Mouse (Mus musculus): ENCODE data around the gene Gal3st4. TPM values are rescaled to one million over a fixed set of nuclear protein-coding genes. Genes with fewer than 3 reads are reported as not detected.
A peak's percentile ranks its signal among the peaks of the same experiment; 100 is the strongest.

Gal3st4 gene
- polyA plus RNA-seq, 1 experiment from 2014 or later = 0.60 TPM

GRCm38 (mm10) chr5:138265712-138266111, 6.9 kb downstream of the Gal3st4 start:
- Histone ChIP-seq H3K36me3 (ENCODE audit: control insufficient read depth, insufficient read depth, low read length) (peaks cover 9% of the 10 kb centered on the region), H3K27me3 (replicated peaks; ENCODE audit: control insufficient read depth, insufficient read depth, low read length) (peaks cover 6% of the 10 kb centered on the region), H3K4me3 (ENCODE audit: low read depth, low read length) (no peak overlapping the region), H3K4me1 (replicated peaks; ENCODE audit: control insufficient read depth, insufficient read depth, low read length) (peaks cover 25% of the 10 kb centered on the region), H3K9me3 (ENCODE audit: control insufficient read depth, low read length) (no peaks in the 10 kb centered on the region), H3K4me2 (no peak overlapping the region), H3K27ac (ENCODE audit: low read depth, low read length) (no peak overlapping the region), H3K9ac (ENCODE audit: low read depth, low read length) (no peak overlapping the region)
- DNase-seq (ENCODE audit: low spot score) (no peak), ATAC-seq (replicated peaks; ENCODE audit: low FRiP score) (no peak)
- 88% methylated on average over 4 of the region's 4 CpGs for WGBS

DNA sequence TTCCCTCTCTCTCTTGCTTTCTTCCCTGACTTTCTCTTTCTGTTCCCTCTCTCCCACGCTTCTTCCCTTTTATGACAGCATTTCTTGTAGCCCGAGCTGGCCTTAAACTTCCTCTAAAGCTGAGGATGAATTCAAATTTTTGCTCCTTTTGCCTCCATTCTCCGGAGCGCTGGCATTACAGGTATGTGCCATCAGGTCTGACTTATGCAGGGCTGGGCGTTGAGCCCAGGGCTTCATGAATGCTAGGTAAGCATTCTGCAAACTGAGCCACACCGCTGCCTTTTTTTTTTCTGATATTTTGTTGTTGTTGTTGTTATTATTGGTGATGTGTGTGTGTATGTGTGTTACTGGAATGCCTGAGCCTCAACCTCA, 8.4 kb downstream of the Gal3st4 start:
- H3K4me1 ChIP-seq (replicated peaks; ENCODE audit: control insufficient read depth, insufficient read depth, low read length) = peaks cover 40% of the 10 kb centered on the region

GRCm38 (mm10) chr5:138263260-138264206, 9.1 kb downstream of the Gal3st4 start, which contains the start of gene BC037034:
Gene BC037034 (minus strand): TSS chr5:138264033.
- peak within 1 kb of the TSS; percentile 94 for H3K4me2 ChIP-seq
- ATAC-seq (replicated peaks; ENCODE audit: low FRiP score) = peak; percentile 81
- 1% methylated on average over 70 of the region's 71 CpGs for WGBS
- peak within 1 kb of the TSS; percentile 97 for H3K9ac ChIP-seq (ENCODE audit: low read depth, low read length)
- H3K36me3 ChIP-seq (ENCODE audit: control insufficient read depth, insufficient read depth, low read length) = peaks cover 21% of the 10 kb centered on the region
- H3K9me3 ChIP-seq (ENCODE audit: control insufficient read depth, low read length) = no peaks in the 10 kb centered on the region
- H3K27me3 ChIP-seq (replicated peaks; ENCODE audit: control insufficient read depth, insufficient read depth, low read length) = no peaks in the 10 kb centered on the region
- peaks cover 46% of the 10 kb centered on the region for H3K4me1 ChIP-seq (replicated peaks; ENCODE audit: control insufficient read depth, insufficient read depth, low read length)
- DNase-seq (ENCODE audit: low spot score) = peak; percentile 88
- H3K4me3 ChIP-seq (ENCODE audit: low read depth, low read length) = peak within 1 kb of the TSS; percentile 97
- H3K27ac ChIP-seq (ENCODE audit: low read depth, low read length) = peak within 1 kb of the TSS; percentile 87

More for the DNA sequence above, 8.4 kb downstream of the Gal3st4 start:
- no peak for ATAC-seq (replicated peaks; ENCODE audit: low FRiP score)
- Histone ChIP-seq H3K4me3 (ENCODE audit: low read depth, low read length) (peak overlapping the region; percentile 97), H3K4me2 (peak overlapping the region; percentile 94), H3K27me3 (replicated peaks; ENCODE audit: control insufficient read depth, insufficient read depth, low read length) (no peaks in the 10 kb centered on the region), H3K27ac (ENCODE audit: low read depth, low read length) (no peak overlapping the region; the same call in 1 of the 2 replicates), H3K9ac (ENCODE audit: low read depth, low read length) (peak overlapping the region; percentile 97), H3K36me3 (ENCODE audit: control insufficient read depth, insufficient read depth, low read length) (peaks cover 18% of the 10 kb centered on the region), H3K9me3 (ENCODE audit: control insufficient read depth, low read length) (no peaks in the 10 kb centered on the region)
- DNase-seq (ENCODE audit: low spot score) = no peak
- WGBS = 16% methylated on average over 6 of the region's 6 CpGs

GRCm38 (mm10) chr5:138262582-138263240, 9.9 kb downstream of the Gal3st4 start:
- H3K27me3 ChIP-seq (replicated peaks; ENCODE audit: control insufficient read depth, insufficient read depth, low read length) = no peaks in the 10 kb centered on the region
- DNase-seq (ENCODE audit: low spot score) (no peak), ATAC-seq (replicated peaks; ENCODE audit: low FRiP score) (no peak)
- H3K4me1 ChIP-seq (replicated peaks; ENCODE audit: control insufficient read depth, insufficient read depth, low read length) = peaks cover 50% of the 10 kb centered on the region
- 49% methylated on average over 18 of the region's 18 CpGs for WGBS
- H3K4me3 ChIP-seq (ENCODE audit: low read depth, low read length) = peak overlapping the region; percentile 97
- H3K4me2 ChIP-seq = peak overlapping the region; percentile 94
- H3K9me3 ChIP-seq (ENCODE audit: control insufficient read depth, low read length) = no peaks in the 10 kb centered on the region
- peak overlapping the region; percentile 90; the same call in 1 of the 2 replicates for H3K27ac ChIP-seq (ENCODE audit: low read depth, low read length)
- H3K36me3 ChIP-seq (ENCODE audit: control insufficient read depth, insufficient read depth, low read length) = peaks cover 21% of the 10 kb centered on the region
- peak overlapping the region; percentile 97 for H3K9ac ChIP-seq (ENCODE audit: low read depth, low read length)

DNA sequence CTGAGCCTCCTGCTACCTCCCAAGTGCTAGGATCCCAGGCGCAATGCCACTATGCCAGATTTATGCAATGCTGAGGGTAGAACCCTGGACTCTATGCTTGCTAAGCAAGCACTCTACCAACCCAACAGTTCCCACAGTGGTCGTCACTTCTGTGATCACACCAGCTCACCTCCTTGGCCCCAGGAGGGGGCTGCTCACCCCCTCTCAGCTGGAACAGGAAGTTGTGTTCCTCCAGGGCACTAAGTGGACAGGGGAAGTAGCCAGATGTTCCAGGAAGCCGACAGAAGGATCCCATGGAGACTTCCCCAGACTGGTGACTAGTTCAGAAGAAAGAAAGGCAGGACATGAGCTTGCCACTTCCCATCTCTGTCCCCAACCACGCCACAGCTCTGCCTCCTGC, 10.6 kb downstream of the Gal3st4 start:
- Histone ChIP-seq H3K9me3 (ENCODE audit: control insufficient read depth, low read length) (no peaks in the 10 kb centered on the region), H3K27me3 (replicated peaks; ENCODE audit: control insufficient read depth, insufficient read depth, low read length) (no peaks in the 10 kb centered on the region), H3K27ac (ENCODE audit: low read depth, low read length) (peak overlapping the region; percentile 90), H3K4me3 (ENCODE audit: low read depth, low read length) (peak overlapping the region; percentile 97), H3K4me1 (replicated peaks; ENCODE audit: control insufficient read depth, insufficient read depth, low read length) (peaks cover 54% of the 10 kb centered on the region), H3K36me3 (ENCODE audit: control insufficient read depth, insufficient read depth, low read length) (peaks cover 21% of the 10 kb centered on the region), H3K9ac (ENCODE audit: low read depth, low read length) (peak overlapping the region; percentile 97), H3K4me2 (peak overlapping the region; percentile 94)
- WGBS = 58% methylated on average over 4 of the region's 4 CpGs
- no peak for DNase-seq (ENCODE audit: low spot score)
- no peak for ATAC-seq (replicated peaks; ENCODE audit: low FRiP score)

DNA sequence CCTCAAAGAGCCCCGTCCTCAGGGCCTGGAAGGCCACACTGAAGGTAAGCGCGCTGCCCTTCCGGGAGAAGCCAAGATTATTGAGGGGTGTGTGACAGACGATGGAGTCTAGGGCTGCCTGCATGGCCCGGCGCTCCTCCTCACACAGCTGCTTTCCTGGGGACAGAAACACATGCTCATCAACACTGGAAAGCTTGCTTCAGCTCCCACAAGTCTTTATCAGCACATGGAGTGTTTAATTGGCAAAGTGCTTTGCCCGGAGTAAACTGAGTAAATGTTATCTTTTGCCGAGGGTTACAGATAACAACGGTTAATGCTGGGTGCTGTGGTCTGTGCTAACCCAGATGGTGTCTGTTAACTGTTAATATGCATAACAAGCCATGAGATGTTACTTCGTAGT, 11.8 kb downstream of the Gal3st4 start:
- no peak for DNase-seq (ENCODE audit: low spot score)
- H3K27ac ChIP-seq (ENCODE audit: low read depth, low read length) = peak overlapping the region; percentile 90
- H3K36me3 ChIP-seq (ENCODE audit: control insufficient read depth, insufficient read depth, low read length) = peaks cover 21% of the 10 kb centered on the region
- H3K27me3 ChIP-seq (replicated peaks; ENCODE audit: control insufficient read depth, insufficient read depth, low read length) = no peaks in the 10 kb centered on the region
- H3K4me2 ChIP-seq = peak overlapping the region; percentile 94
- H3K4me3 ChIP-seq (ENCODE audit: low read depth, low read length) = peak overlapping the region; percentile 97
- peak; percentile 60 for ATAC-seq (replicated peaks; ENCODE audit: low FRiP score)
- H3K9ac ChIP-seq (ENCODE audit: low read depth, low read length) = peak overlapping the region; percentile 64
- peaks cover 60% of the 10 kb centered on the region for H3K4me1 ChIP-seq (replicated peaks; ENCODE audit: control insufficient read depth, insufficient read depth, low read length)
- 49% methylated on average over 11 of the region's 11 CpGs for WGBS
- no peaks in the 10 kb centered on the region for H3K9me3 ChIP-seq (ENCODE audit: control insufficient read depth, low read length)

DNA sequence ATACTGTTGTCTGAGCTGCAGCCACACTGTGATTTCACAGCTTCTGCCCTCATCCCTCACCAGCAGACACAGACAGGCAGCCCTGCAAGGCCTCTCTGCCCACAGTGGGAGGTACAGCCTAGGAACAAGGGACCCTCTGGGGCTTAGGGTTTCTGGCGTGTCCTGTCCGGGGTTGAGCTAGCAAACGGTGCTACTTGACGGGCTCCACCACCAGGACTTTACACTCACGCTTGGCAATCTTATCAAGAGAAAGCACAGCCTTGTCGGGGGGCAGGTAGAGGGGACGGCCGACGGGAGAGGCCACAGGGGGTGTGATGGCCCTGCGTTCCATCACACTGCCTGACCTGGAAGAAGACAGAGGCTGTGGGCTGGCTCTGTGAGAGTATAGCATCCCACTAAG, 12.6 kb downstream of the Gal3st4 start:
- peak overlapping the region; percentile 90 for H3K27ac ChIP-seq (ENCODE audit: low read depth, low read length)
- H3K4me2 ChIP-seq = peak overlapping the region; percentile 94
- no peaks in the 10 kb centered on the region for H3K27me3 ChIP-seq (replicated peaks; ENCODE audit: control insufficient read depth, insufficient read depth, low read length)
- peaks cover 60% of the 10 kb centered on the region for H3K4me1 ChIP-seq (replicated peaks; ENCODE audit: control insufficient read depth, insufficient read depth, low read length)
- H3K36me3 ChIP-seq (ENCODE audit: control insufficient read depth, insufficient read depth, low read length) = peaks cover 21% of the 10 kb centered on the region
- peak overlapping the region; percentile 64 for H3K9ac ChIP-seq (ENCODE audit: low read depth, low read length)
- 43% methylated on average over 10 of the region's 10 CpGs for WGBS
- DNase-seq (ENCODE audit: low spot score) = no peak
- ATAC-seq (replicated peaks; ENCODE audit: low FRiP score) = 0 out of 2 replicates have a peak, but pooled peaks have one; percentile 4
- H3K9me3 ChIP-seq (ENCODE audit: control insufficient read depth, low read length) = no peaks in the 10 kb centered on the region
- peak overlapping the region; percentile 97 for H3K4me3 ChIP-seq (ENCODE audit: low read depth, low read length)

DNA sequence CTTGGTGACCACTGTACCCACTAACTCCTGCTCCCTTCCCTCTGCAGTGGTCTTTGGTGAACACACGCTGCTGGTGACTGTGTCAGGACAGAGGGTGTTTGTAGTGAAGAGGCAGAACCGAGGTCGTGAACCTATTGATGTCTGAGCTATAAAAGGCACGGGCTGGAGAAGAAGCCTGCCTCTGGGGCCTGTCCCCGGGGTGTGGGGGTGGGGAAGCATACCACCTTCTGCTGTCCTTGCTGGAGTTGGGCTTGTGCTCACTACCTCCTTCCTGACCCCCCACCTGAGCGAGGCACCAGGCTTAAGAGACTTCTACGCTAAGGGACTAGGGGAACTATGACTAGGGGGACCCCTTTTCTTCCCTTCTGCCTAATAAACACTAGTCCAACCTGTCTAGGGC, 13.6 kb downstream of the Gal3st4 start:
- Histone ChIP-seq H3K27me3 (replicated peaks; ENCODE audit: control insufficient read depth, insufficient read depth, low read length) (no peaks in the 10 kb centered on the region), H3K27ac (ENCODE audit: low read depth, low read length) (no peak overlapping the region; the same call in 1 of the 2 replicates), H3K4me1 (replicated peaks; ENCODE audit: control insufficient read depth, insufficient read depth, low read length) (peaks cover 59% of the 10 kb centered on the region), H3K9ac (ENCODE audit: low read depth, low read length) (0 out of 2 replicates have a peak overlapping the region, but pooled peaks have one; percentile 26), H3K36me3 (ENCODE audit: control insufficient read depth, insufficient read depth, low read length) (peaks cover 21% of the 10 kb centered on the region), H3K9me3 (ENCODE audit: control insufficient read depth, low read length) (no peaks in the 10 kb centered on the region), H3K4me2 (no peak overlapping the region), H3K4me3 (ENCODE audit: low read depth, low read length) (no peak overlapping the region)
- no peak for DNase-seq (ENCODE audit: low spot score)
- WGBS = 72% methylated on average over 7 of the region's 7 CpGs
- ATAC-seq (replicated peaks; ENCODE audit: low FRiP score) = no peak

Data from liver, embryonic 11.5 days (tissue).